Mouse (Mus musculus) heart, postnatal 25 days (tissue): ENCODE data around the gene Fam214b. TPM values are rescaled to one million over a fixed set of nuclear protein-coding genes. Genes with fewer than 3 reads are reported as not detected.

Experiments
- DNase-seq: peaks from one replicate; pipeline ENCODE4 v3.0.0; 2022; ENCODE audit warnings: low spot score
- intact Hi-C: fragments of 180-260 bp; cut with DNase I; formaldehyde crosslinking; loops from one replicate; pipeline ENCODE4 v1.15.1; 2025
- total RNA-seq, 2 experiments: library from RNA; stranded (reverse); gene quantifications; 2 replicates each; pipeline ENCODE4 v1.2.3; 2021

The Fam214b gene
- 10 to 100 TPM; 27.7 to 32.8 TPM for total RNA-seq

DNA sequence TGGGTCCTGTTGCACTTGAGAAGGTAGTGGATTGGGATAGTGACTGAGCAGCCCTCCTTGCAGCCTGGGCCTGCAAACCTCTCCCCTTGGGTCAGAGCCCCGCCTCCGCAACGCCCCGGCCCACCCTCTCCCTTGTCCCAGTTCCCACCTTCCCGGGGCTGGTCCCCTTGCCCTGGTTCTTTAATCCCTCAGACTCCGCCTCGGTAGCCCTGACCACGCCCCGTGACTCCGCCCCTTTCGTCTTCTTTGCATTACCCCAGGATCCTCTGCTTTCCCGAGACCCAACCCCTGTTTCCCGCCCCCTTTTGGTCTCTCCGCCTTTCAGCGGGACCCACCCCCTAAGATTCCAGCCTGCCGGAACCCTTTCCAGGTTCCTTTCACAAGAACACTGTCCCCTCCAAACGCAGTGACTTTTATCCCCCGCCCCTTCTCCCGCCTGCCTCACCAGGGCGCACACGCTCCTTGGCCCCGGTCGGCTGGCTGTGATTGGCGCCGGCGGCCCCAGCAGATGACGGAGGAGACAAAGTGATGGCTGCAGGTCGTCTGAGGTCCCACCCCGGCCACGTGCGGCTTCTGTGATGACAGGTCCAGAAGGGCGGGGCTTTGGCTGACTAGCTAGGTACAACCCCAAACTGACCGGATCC, at the start of gene Fam214b:
Fam214b (minus strand) TSS at position 562 of the 644 bp plus-strand sequence.
- intact Hi-C loops = loop anchor here (2.0 kb wide), 1 partner anchor 69 kb away; no protein-coding TSS in a partner anchor
- DNase-seq = peak; percentile 98

DNA sequence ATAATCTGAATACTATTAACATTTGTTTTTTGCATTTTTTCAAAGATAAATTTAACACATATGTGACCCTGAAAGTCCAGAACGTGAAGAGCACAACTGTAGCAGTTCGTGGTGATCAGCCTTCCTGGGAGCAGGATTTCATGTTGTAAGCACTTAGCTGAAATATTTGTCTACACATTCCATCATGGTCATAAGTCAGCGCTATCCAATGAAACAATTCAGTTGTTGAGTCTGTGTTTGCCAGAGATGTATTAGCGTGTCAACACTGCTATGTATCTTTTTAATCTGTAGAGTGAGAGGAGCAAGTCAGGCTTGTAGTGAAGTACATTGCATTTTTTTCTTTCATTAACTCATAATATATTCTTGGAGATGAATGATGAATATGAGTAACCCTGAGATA, 45.2 kb upstream of the Fam214b start:
- intact Hi-C loops = no loop called here
- DNase-seq = no peak

DNA sequence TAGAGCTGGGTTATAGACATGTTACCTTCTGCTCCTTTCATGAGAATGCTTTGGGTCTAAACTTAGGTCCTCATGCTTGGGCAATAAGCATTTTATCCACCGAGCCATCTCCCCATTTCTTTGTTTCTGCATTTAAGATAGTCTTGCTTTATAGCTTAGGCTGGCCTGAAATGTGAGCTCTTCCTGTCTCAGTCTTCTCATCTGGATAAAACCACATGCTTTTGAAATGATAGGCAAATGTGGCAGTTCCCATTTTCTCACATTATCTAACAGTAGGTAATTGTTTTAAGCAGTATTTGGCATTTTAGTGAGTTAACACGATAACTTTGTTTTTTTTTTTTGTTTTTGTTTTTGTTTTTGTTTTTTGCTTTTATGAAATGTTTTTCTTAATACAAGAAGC, 43.9 kb upstream of the Fam214b start:
- intact Hi-C loops = no loop called here
- DNase-seq = no peak

DNA sequence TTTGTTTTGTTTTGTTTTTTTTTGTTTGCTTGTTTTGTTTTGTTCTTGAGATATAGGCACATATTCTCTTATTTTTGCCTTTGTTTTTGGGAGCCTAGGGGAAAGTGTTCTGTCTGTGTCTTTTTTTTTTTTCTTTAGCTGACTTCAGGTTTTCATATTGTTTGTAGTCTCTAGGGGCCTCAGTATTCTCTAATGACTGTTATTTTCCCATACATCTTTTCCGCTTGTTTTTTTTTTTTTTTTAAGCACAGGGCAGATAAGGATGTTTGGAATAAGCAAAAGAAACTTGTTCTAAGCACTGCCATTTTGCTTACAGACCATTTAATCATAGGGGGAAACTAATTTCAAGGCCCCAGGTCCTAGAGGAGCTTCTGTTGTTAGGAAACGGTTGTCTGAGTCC, 36.4 kb upstream of the Fam214b start:
- no peak for DNase-seq
- intact Hi-C loops = no loop called here

DNA sequence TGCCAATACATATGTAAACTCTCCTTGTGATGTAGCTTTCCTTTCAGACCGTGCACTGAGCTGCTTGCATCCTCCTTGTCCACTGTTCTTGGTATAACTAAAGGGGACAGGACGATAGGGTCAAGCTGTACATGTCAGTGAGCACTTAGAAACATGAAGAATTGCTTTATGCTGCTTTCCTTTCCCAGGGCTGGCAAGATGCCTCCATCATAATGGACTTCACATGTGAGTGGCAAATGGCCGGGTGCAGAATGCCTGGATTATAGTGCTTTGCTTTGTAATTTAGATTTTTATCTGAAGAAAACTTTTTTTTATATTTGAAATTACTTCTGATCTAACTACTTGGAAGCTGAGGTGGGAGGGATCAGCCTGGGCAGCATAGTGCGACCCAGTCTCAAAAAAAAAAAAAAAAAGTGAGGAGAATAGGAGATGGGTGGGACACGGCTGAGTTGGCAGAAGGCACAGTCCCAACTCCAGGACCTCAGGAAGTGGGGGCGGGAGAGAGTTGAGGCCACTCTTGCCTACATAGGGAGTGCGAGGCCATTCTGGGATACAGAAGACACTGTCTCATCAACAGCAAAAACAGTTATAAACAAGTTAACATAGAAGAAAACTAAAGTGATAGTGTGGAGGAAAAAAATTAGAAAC, 32.2 kb upstream of the Fam214b start:
- DNase-seq = no peak
- intact Hi-C loops = no loop called here

DNA sequence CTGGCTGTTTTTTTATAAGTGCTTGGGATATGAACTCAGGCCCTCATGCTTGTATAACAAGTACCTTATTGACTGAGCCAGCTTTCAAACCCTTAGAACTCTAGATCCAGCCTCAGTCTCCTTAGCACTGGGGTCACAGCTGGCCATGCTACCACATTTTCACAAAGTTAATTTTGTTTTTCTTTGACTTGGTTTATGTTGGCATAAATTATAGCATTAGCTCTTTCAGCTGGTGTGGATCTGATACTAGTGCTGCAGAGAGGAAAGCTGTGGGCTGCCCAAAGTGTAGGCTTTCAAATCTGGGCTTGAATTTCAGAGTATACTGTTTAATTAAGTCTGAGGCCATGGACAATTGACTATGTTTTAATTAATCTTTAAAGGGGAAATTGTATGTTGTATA, 28.9 kb upstream of the Fam214b start:
- intact Hi-C loops = no loop called here
- DNase-seq = no peak

DNA sequence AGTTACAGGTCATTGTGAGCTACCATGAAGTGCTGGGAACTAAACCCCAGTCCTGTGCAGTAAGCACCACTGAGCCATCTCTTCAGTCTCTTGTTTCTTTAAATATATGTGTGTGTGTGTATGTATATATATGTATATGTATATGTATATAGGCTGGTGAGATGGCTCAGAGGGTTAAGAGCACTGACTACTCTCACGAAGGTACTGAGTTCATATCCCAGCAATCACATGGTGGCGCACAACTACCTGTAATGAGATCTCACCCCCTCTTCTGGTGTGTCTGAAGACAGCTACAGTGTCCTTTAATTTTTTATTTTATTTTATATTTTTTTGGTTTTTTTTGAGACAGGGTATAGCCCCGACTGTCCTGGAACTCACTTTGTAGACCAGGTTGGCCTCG, 19.5 kb upstream of the Fam214b start:
- intact Hi-C loops = no loop called here
- no peak for DNase-seq

DNA sequence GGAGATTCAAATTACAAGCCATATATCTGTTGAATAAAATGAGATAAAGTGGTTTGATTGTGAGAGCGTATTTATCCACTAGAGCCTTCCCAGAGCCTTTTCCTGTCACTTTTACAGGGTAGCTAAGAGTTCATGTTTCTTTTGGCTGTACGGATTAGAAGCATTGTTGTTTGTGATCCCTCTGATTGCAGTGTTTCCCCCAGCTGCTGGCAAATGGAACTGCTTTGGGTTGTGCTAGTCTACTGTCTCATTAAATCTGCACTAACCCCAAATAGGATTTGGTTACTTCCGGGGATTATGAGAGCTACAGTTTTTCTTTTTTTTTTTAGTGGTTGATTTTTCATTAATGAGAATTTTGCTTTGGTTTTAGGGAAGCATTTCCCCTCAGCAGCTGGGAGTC, 14.3 kb upstream of the Fam214b start:
- no peak for DNase-seq
- intact Hi-C loops = no loop called here

DNA sequence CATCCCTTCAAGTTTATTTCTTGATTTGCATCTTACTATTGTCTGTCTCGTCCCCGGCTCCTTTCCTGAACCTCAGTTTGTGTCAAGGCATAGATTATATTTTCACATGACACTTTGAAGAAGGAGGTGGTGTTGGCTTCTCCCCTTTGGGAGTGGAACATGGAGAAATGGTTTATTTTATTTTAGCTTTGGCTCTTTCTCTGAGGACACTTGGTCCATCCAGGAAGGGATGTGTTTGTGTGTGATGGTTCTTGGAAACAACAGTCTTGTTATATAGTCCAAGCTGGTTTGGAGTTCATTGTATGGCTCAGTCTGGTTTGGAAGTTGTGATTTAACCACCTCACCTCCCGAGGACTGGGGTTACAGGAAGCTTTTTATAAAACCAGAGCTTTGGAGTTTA, 13.7 kb upstream of the Fam214b start:
- intact Hi-C loops = loop anchor here (10.0 kb wide), 1 partner anchor 185 kb away; no protein-coding TSS in a partner anchor
- DNase-seq = no peak

DNA sequence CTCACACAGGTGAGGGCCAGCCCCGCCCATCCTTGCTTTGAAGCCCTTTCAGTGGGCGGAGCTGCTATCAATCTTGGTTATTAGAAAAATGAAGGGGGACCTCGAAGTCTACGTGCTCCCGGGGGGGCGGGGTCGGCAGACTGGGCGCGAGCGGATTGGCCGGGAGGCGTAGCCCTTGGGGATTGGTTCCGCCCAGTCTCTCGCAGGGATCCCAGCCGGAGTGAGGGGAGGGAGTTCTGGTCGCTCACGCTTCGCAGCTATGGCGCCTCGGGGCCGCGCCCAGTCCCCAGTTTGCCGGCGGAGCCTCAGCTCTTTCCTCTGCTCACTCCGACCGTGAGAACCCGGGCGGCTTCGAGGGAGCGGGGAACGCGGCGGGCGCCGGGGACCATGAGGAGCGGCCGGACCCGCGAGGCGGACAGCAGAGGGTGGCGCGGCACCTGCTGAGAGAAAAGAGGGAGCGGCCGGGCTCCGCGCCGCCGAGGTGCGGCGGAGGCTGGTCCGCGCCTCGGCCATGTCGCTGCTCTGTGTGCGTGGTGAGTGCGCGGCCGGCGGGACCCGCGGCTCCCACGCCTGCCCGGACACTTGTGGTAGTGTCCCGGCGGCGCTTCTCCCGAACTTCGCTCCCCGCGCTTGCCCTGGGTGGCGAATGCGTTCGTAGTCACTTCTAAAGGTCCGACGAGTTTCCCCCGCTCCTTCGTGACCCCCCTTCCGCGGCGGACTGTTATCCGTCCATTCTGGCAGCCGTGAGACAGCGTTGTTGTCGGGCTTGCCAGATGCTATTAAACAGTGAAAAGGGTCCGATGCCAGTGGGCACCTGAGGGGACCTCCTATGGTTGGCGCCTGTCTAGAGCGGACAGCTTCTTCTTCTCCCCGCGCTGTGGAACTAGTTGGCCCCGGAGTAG, 13.0 kb upstream of the Fam214b start, which contains the start of gene Unc13b:
Unc13b (plus strand) TSS at position 201 of the 902 bp plus-strand sequence.
- peak; percentile 88 for DNase-seq
- intact Hi-C loops = loop anchor here (10.0 kb wide), 1 partner anchor 186 kb away; no protein-coding TSS in a partner anchor

DNA sequence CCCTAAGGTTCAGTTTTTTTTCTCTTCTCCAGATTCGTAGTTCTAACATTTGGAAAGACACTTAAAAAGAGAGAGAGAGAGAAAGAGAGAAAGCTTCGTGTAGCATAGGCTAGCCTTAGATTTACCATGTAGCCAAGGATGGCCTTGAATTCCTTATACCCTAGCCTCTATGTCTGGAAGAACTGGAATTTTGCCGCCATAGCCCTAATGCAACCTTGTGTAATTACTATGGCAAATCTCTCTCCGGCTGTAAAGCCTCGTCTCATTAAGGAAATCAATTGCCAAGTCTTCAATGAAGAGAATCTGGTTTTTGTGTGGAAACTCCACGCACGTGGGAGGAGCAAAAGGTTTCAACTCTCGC, 12.4 kb upstream of the Fam214b start:
- DNase-seq = no peak
- intact Hi-C loops = loop anchor here (10.0 kb wide), 1 partner anchor 186 kb away; no protein-coding TSS in a partner anchor

DNA sequence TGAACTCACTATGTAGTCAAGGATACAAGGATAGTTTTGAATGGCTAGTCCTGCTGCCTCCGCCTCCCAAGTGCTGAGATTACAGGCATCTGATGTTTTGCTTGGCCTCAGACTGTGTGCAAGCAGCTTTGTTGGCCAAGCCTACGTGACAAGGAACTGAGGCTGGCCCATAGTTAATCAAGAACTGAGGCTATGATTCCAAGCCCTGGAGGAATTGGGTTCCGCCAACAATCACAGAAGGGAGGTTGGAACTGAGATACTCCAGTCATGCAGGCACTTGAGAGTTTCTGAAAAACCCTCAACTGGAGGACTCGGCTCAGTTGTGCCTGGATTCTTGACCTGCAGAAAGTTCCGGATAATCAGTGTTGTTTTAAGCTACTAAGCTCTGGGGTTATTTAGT, 11.6 kb upstream of the Fam214b start:
- intact Hi-C loops = loop anchor here (10.0 kb wide), 1 partner anchor 187 kb away; no protein-coding TSS in a partner anchor
- no peak for DNase-seq

DNA sequence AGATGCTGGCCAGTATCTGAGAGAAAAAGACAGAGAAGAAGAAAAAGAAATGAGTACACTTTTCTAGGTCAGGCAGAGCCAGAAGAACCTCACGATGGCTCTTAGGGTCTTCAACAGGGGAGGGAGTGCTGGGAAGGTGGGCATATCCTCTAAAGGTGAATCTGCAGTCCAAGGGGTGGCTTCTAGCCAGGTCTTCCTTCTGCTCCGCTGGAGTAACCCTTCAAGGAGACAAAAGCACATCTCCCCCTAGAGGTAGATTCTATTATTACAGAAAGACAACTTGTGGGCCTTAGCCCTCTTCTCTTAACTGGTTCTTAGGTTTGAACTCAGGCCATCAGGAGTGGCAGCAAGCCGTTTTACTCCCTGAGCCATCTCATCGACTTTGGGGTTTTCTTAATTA, 6.6 kb upstream of the Fam214b start:
- DNase-seq = no peak
- intact Hi-C loops = loop anchor here (5.0 to 10.0 kb wide), 2 partner anchors 192 to 370 kb away; no protein-coding TSS in a partner anchor

DNA sequence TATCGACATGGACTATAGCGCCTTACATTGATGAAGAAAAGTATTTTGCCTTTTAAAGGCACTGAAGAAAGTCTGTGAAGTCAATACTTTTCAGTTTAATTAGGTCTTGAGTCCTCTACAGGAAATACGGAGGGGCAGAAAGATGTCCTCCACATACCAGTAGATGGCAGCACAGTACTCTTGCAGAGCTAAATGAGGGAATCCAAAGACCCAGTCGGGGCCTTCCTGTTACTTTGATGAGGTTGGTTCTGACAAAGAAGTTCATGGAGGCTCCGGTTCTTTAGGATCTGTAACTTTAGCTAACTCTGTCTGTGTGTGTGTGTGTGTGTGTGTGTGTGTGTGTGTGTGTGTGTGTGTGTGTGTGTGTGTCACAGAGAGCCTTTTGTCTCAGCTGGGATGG, 1.2 kb upstream of the Fam214b start:
- peak; percentile 52 for DNase-seq
- intact Hi-C loops = loop anchor here (2.0 kb wide), 1 partner anchor 68 kb away; no protein-coding TSS in a partner anchor

DNA sequence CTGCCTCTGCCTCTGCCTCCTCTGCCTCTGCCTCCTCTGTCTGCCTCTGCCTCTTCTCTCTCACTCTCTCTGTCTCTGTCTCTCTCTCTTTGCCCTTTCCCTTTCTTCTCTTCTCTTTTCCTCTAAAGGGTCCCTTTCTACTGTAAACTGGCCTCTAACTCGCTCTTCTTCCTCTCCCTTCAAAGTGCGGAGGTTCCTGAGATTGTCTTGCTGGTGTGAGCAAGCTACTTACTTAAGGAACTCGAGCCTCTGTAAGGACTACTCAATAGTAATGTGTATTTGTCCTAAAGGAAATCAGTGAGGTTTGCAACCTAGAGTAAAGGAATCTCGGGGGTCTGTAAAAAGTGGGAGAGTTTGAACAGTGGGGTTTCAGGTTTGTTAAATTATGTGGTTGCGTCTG, 587 bp upstream of the Fam214b start:
- no peak for DNase-seq
- intact Hi-C loops = loop anchor here (2.0 kb wide), 1 partner anchor 68 kb away; no protein-coding TSS in a partner anchor

DNA sequence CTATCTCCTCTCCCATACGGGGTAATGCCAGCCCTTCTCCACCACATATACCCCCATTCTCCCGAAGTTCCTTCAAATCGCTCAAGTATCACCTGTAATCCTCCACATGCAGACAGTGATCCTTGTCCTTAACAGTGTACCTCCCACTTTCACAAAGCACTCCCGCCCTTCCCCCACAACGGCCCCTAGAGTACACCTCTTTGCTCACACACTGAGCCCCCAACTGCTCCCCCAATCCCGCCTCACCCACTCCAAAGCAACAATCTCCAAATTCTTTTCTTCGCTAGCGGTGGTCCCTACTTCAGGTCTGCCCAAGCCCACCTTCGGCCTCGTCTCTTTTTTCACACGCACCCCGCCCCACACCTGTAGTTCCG, 748 bp downstream of the Fam214b start:
- no peak for DNase-seq
- intact Hi-C loops = no loop called here

DNA sequence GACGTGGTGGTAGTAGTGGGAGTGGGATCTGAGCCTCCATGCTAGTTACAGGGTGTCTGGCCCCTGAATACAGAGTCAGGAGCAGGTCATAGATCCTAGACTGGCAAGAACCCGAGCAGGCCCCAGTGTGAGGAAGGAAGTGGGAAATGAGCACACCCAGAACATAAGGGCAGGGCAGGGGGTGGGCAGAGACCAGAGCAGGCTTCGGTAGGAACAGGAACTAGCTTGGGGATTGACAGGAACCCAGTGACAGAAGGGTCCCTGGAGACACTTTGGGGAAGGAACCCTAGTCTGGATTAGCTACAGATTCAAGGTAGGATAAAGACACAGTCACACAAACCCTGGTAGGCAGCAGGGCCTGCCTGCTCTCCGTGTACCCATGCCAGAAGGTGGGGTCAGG, 1.3 kb downstream of the Fam214b start:
- peak; percentile 43 for DNase-seq
- intact Hi-C loops = no loop called here

DNA sequence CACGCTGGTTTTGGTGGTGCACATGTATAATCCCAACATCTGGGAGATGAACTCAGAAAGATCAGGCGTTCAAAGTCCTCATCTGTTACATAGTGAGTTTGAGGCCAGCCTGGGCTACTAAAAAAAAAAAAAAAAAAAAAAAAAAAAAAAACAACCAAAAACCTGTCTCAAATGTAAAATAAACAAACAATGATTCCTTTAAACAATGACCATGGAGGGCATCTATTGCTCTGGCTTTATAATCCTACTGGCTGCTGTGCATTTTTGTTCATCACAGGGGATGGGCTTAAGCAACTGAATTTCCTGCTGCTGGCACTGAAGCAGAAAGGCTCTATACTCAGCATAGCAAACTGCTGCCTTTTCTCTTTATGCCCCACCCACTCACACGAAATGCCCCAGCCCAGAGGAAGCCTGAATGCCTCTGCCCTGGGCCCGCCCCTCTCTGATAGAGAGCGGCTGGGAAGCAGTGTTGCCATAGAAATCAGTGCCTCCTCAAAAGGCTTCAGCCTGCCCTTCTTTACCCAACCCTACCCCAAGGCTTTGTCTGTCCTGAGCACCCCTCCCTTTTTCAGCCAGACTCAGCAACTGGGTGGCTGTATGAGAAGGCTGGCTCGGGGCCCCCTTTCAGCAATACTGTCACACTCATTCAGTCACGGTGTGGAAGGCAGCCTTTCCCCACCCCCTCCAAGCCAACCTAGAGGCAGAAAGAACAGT, 2.2 kb downstream of the Fam214b start:
- intact Hi-C loops = no loop called here
- DNase-seq = peak; percentile 63

DNA sequence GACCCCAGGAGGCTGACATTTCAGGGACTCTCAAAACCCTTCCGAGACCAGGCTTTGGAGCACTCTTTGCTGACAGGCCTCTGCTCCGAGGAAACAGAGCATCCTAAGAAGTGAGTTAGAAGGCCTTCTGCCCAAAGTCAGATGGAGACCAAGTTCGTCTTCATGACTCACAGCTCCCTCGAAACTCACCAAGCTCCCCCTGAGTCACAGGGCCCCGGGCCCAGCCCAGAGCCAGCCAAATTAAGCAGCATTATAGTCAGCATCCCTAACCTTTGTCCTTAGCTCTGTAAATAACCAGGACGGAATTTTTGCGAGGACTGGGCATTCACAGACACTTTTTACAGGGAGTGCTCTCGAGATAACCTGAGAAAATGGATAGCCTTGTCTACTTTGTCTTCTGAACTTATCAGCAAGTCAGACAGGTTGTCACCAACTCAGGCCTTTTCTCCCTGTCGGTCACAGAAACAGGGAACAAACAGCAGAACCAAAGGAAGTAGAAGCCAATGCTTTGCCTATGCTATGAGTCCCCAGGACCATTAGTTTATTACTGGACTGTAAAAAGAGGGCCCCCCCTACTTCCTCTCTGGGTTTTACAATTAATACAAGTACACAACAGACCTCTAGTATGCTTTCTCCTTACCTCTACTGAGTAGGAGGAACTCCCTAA, 5.0 kb downstream of the Fam214b start:
- no peak for DNase-seq
- intact Hi-C loops = no loop called here
